Mouse (Mus musculus) megakaryocyte, embryonic 14.5 days (primary cell): ENCODE results near the gene Gca. TPM values are rescaled to one million over a fixed set of nuclear protein-coding genes. Genes with fewer than 3 reads are reported as not detected.

Experiments used
- H3K27me3 ChIP-seq: replicated peaks from 2 replicates; pipeline ENCODE3; 2012; ENCODE audit warnings: inconsistent platforms
- H3K36me3 ChIP-seq: replicated peaks from 2 replicates; pipeline ENCODE3; 2012; ENCODE audit warnings: low read length, inconsistent platforms, mixed read lengths
- H3K4me1 ChIP-seq: 2 replicates; pipeline ENCODE4 v1.6.1; 2012; ENCODE audit warnings: inconsistent platforms
- H3K4me3 ChIP-seq: replicated peaks from 2 replicates; pipeline ENCODE3; 2012; ENCODE audit warnings: moderate library complexity, mild to moderate bottlenecking, inconsistent platforms
- H3K9me3 ChIP-seq: 2 replicates; pipeline ENCODE4 v1.6.1; 2012; ENCODE audit warnings: inconsistent platforms
- FLI1 ChIP-seq: IDR thresholded peaks from 2 replicates; pipeline ENCODE4 v1.6.1; 2012; ENCODE audit warnings: low read length, inconsistent platforms, mixed read lengths
- GATA1 ChIP-seq: IDR thresholded peaks from 3 replicates; pipeline ENCODE4 v1.6.1; 2012; ENCODE audit warnings: mixed read lengths, low read length, inconsistent platforms, borderline replicate concordance
- polyA plus RNA-seq: library from polyadenylated mRNA; stranded (reverse); fragments of >175 nt; gene quantifications from 2 replicates; pipeline ENCODE4 v1.2.3, GENCODE M21; 2012; ENCODE audit warnings: low replicate concordance; ENCODE audit not compliant: insufficient read depth

The Gca gene
- 0.04 TPM in 1 of 2 replicates, not detected in the other for polyA plus RNA-seq

DNA sequence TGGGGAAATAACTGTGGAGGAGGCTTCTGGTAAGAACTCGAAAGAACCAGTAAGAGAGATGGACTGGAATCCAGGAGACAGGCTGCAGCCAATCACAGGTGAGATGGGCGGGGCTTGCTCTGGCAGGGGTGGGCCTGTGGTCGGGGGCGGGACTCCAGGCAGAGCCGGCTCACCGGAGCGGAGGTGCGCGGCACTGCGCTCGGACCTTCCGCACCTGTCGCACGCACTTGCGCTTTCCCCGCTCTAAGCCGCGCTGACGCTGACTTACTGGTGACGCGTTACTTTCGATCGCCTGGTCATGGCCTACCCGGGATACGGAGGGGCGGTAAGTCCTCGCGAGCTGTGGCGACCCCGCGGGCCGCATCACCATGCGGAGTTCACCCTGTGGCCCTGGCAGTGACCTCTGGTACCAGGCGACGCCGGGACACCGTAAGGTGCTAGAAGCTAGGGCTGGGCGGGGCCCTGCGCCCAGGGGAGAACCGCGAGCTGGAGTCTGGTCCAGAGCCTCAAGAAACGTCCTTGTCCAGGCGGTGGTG lies at the start of gene Gca:
Gca (plus strand) TSS at position 151 of the 536 bp plus-strand sequence.
- Histone ChIP-seq H3K9me3 (no peaks in the 10 kb centered on the region), H3K4me1 (peaks cover 13% of the 10 kb centered on the region), H3K4me3 (peak within 1 kb of the TSS; percentile 98), H3K36me3 (no peaks in the 10 kb centered on the region), H3K27me3 (no peaks in the 10 kb centered on the region)
- TF ChIP-seq GATA1 (no peak), FLI1 (no peak)

DNA sequence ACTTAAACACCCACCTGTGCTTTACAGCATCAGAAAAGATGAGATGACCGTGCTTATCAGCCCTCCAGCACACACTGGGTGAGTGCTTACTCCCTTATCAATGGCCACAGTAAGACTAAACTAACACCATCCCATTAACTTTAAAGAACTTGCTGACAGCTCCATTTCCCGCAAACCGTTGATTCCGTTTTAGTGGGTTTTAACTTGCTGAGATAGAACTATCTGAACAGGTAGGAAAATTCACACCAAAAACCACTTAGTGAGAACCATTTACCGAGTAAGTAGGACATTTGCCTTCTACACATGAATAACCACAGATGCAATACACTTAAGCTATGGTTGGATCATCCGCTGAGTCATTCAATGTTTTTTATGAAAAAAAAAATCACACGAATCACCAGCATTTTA lies 45.1 kb upstream of the Gca start:
- Histone ChIP-seq H3K4me3 (no peak overlapping the region), H3K36me3 (peaks cover 37% of the 10 kb centered on the region), H3K27me3 (no peaks in the 10 kb centered on the region), H3K4me1 (peaks cover 16% of the 10 kb centered on the region), H3K9me3 (no peaks in the 10 kb centered on the region)
- TF ChIP-seq GATA1: no peak
- no peak for TF ChIP-seq FLI1

DNA sequence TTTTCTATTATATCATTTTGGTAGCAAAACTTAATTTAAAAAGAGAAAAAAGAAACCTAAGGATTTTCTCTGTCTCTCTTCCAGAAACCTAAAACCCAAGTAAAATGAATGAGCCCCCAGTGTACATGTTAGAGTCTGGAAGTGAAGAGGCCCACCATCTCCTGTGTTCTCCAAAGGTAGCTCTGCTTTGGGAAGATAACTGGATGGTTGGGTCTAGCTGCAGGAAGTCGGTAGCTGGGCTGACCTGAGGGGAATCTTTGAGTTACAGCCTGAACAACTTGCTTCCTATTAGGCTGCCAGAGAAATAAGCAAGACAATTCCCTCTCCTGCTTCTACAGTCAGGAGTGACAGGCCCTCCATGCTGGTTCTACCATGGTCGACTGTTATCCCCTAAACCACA lies 44.4 kb upstream of the Gca start:
- H3K27me3 ChIP-seq: no peaks in the 10 kb centered on the region
- H3K36me3 ChIP-seq: peaks cover 36% of the 10 kb centered on the region
- H3K4me1 ChIP-seq: peaks cover 16% of the 10 kb centered on the region
- H3K9me3 ChIP-seq: no peaks in the 10 kb centered on the region
- TF ChIP-seq GATA1: no peak
- TF ChIP-seq FLI1: no peak
- no peak overlapping the region for H3K4me3 ChIP-seq

DNA sequence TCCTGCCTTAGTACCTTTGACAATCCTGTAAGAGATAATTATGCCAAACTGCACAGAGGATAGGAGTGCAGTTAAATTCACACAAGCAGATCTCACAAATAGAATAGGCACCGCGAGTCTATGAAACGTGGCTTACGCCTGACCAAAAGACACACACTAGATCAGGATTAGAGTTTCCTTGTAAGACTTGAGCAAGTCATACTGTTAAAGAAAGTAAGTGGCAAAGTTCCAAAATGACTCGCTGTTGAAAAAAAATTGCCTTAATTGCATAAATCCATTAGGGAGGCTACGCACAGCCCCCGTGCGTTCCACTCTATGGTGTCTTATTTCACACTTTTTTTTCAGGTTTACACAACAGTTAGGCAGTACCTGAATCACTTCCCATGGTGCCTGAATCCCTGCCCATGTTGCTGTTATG lies 41.1 kb upstream of the Gca start:
- no peak for TF ChIP-seq GATA1
- TF ChIP-seq FLI1: no peak
- no peaks in the 10 kb centered on the region for H3K27me3 ChIP-seq
- H3K4me1 ChIP-seq: peaks cover 16% of the 10 kb centered on the region
- no peaks in the 10 kb centered on the region for H3K9me3 ChIP-seq
- H3K4me3 ChIP-seq: no peak overlapping the region
- peaks cover 22% of the 10 kb centered on the region for H3K36me3 ChIP-seq

DNA sequence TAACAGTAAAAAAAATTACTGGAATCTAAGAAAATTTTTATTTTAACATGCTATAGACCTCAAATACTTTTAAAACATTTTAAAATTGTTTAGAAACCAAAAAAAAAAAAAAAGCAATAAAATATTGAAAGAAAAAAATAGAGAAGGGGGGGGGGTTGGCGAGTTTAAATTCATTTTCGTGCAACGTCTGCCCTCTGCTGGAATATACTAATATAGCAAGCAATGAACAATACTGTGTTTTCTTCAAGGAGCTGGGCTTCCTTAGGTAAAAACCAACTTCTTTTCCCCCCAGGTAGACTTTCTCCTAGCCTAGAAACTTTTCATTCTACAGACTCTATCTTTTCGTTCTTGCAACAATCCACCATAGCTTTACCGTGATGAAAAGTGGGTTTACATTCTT lies 36.4 kb upstream of the Gca start:
- Histone ChIP-seq H3K9me3 (no peaks in the 10 kb centered on the region), H3K27me3 (no peaks in the 10 kb centered on the region), H3K4me1 (no peaks in the 10 kb centered on the region; the same call in 1 of the 2 replicates), H3K36me3 (peaks cover 29% of the 10 kb centered on the region), H3K4me3 (no peak overlapping the region)
- no peak for TF ChIP-seq FLI1
- TF ChIP-seq GATA1: no peak

DNA sequence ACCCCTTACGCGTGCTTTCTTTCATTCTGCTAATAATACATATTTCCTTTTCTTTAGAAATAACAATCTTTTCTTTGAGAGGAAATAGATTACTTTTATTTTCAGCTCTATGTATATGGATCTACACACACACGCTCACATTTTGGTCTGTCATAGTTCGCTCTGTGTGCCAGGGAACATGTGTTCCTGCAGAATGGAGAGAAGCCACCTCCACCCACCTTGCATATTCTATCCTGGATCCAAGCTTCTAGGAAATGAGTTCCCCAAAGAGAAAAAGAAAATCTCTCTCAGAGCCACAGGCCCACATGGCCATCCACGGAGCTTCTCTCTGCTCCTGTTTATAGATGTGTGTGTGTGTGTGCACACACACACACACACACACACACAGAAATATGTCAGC lies 35.7 kb upstream of the Gca start:
- peaks cover 28% of the 10 kb centered on the region for H3K36me3 ChIP-seq
- no peak for TF ChIP-seq FLI1
- TF ChIP-seq GATA1: no peak
- H3K4me3 ChIP-seq: no peak overlapping the region
- no peaks in the 10 kb centered on the region; the same call in 1 of the 2 replicates for H3K4me1 ChIP-seq
- H3K9me3 ChIP-seq: no peaks in the 10 kb centered on the region
- H3K27me3 ChIP-seq: no peaks in the 10 kb centered on the region

DNA sequence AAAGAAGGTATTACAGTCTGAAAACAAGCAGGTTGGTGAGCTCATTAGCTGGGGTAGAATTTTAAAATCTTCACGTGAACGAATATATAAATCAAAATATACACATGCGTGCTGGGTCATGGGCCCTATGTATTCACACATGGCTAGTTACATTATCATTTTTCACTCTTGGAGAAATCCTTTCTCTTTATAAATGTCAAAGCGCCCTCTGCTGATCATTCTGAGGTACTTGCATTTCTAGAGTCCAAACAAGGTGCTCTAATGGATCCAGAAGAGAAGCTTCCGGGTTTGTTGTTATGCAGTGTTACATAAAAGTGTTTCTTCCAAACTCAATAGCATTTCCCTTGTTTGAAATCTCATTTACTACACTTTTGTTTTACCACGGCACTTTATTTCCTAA lies 33.6 kb upstream of the Gca start:
- no peak overlapping the region for H3K4me3 ChIP-seq
- peaks cover 2% of the 10 kb centered on the region; the same call in 1 of the 2 replicates for H3K4me1 ChIP-seq
- H3K27me3 ChIP-seq: no peaks in the 10 kb centered on the region
- TF ChIP-seq GATA1 (no peak), FLI1 (no peak)
- H3K9me3 ChIP-seq: no peaks in the 10 kb centered on the region
- H3K36me3 ChIP-seq: peaks cover 39% of the 10 kb centered on the region

DNA sequence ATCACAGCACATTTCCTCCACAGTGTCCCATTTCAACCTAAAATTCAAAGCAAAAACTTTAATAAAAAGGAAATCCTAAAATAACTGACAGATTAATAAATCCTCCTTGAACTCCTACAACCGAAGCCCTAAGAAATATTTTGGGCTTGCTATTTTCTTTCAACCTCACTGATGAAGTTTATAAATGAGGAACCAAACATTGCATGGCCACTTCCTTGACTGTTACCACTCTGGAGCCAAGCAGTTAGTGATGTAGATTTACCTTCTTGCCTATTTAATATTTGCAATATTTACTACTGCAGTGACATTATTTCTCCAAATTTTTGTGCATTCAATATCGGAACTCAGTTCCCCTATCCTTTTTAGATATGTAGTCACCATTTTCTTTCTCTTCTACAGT lies 24.2 kb upstream of the Gca start:
- Histone ChIP-seq H3K27me3 (no peaks in the 10 kb centered on the region), H3K4me3 (no peak overlapping the region), H3K36me3 (peaks cover 30% of the 10 kb centered on the region), H3K4me1 (peaks cover 24% of the 10 kb centered on the region), H3K9me3 (no peaks in the 10 kb centered on the region)
- TF ChIP-seq FLI1: no peak
- no peak for TF ChIP-seq GATA1

DNA sequence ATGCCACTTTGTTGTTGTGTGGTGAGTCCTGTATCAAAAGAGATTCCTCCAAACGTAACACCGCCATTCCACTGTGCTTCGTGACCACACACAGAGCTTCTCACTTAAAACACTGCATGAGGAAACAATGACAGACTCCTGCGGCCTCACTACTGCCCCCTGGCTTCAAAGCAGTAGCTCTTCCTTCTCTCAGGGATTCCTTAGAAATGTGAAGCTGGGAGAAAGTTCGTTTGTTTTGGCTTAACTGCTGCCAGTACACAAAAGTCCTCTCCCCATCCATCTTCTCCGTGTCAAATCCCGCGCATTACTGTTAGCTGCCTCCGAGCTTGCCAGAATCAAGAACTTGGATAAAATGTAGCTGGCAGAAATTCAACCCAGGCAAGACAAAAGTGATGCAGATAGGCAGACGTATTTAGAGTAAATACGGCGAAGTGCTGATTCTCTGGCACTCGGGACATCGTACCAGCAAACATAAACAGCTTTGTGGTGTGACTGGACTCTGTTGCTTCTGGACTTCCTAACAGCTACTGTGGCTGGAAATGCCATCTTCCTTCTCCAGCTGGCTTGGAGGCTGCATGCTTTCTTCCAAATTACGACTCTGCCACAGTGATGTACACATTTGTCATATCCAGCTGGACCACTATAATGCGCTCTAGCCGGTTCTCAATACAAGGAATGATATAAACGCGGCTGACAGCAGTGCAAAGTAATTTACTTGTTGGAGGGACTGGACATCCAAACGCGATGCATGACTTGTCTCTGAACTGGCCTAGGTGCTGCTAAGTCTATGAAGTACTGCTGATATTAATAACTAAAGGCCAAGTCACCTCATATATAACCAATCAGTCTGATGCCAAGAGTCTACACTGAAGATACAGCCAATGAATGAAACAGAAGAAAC lies 20.4 kb upstream of the Gca start:
- Histone ChIP-seq H3K9me3 (no peaks in the 10 kb centered on the region), H3K27me3 (no peaks in the 10 kb centered on the region), H3K4me3 (peak overlapping the region; percentile 64), H3K4me1 (peaks cover 27% of the 10 kb centered on the region), H3K36me3 (peaks cover 4% of the 10 kb centered on the region)
- TF ChIP-seq GATA1 (no peak), FLI1 (no peak)

DNA sequence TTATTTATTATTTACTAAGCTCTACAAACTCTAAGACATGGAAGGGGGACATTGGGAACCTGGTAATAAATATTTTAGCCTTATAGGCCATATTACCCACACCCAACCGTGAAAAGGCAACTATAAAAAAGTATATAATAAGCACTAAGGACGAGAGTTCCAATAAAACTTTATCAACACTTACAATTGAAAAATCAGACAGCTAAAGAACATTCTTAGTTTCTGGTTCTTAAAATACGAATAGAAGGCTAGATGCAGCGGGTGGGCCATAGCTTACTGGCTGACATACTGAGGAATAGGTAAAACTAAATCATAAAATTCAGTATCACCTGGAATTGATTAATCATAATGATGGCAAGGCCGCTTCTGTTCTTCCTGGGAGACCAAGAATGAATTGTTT lies 19.2 kb upstream of the Gca start:
- no peaks in the 10 kb centered on the region for H3K36me3 ChIP-seq
- H3K4me1 ChIP-seq: peaks cover 27% of the 10 kb centered on the region
- H3K4me3 ChIP-seq: peak overlapping the region; percentile 95
- H3K9me3 ChIP-seq: no peaks in the 10 kb centered on the region
- no peak for TF ChIP-seq GATA1
- TF ChIP-seq FLI1: no peak
- H3K27me3 ChIP-seq: no peaks in the 10 kb centered on the region

DNA sequence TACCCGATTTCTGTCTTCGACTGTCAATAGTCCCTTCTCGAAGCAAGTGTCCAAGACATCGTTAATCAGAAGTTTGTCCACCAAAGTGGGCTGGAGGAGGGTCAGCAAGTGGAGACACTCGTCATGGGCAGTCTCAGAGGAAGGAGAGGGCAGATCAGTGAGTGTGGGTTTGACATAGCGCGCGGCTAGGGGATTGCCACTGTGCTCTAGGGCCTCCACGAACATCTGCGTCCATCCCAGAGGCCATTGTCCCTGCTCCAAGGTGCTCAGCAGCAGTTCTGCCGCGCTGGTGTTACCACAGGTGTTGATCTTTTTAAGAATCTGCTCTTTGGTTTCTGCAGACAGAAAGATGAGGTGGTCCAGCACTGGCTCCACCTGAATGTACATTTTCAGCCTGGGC lies 18.6 kb upstream of the Gca start:
- H3K27me3 ChIP-seq: no peaks in the 10 kb centered on the region
- H3K4me1 ChIP-seq: peaks cover 27% of the 10 kb centered on the region
- H3K4me3 ChIP-seq: peak overlapping the region; percentile 95
- H3K36me3 ChIP-seq: no peaks in the 10 kb centered on the region
- no peaks in the 10 kb centered on the region for H3K9me3 ChIP-seq
- TF ChIP-seq GATA1: no peak
- no peak for TF ChIP-seq FLI1
